Mouse (Mus musculus): ENCODE measurements around the gene E2f2. TPM values are rescaled to one million over a fixed set of nuclear protein-coding genes. Genes with fewer than 3 reads are reported as not detected.

E2f2 gene
- polyA plus RNA-seq, 1 experiment from 2014 or later = 5.8 TPM

DNA sequence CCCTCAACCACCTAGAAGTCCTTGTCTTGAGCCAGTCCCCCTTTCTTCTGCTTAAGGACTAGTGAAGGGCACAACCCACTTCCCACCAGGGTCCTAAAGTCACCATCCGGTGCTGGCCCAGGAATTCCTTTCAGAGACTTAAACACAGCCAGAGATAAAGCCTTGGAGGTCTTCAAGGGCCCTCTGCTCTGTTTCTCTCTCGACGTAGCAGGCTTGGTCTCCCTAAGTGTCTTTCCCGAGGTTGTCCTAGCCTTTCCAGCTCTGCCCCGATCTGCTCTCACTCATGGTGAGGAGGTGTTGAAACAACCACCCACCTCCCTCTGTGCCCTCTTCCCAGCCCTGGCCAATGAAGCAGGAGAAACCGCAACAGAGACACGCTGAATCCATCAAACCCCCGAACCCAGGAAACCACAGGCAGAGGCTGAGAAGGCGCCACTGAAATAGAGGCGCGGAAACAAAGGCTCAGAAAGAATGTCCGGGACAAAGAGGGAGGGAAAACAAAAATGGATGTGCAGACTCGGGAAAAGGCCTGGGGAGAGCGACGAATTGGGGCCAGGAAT, 37.7 kb upstream of the E2f2 start:
- Histone ChIP-seq H3K4me1 (ENCODE audit: control insufficient read depth, insufficient read depth, low read length) (peaks cover 39% of the 10 kb centered on the region), H3K36me3 (ENCODE audit: control insufficient read depth, insufficient read depth, low read length) (no peaks in the 10 kb centered on the region), H3K9me3 (replicated peaks; ENCODE audit: control insufficient read depth, low read length) (no peaks in the 10 kb centered on the region), H3K9ac (ENCODE audit: low read depth, low read length) (peak overlapping the region; percentile 79), H3K27ac (ENCODE audit: low read depth, low read length) (peak overlapping the region; percentile 97), H3K4me3 (ENCODE audit: low read depth, low read length) (peak overlapping the region; percentile 50), H3K4me2 (peak overlapping the region; percentile 88), H3K27me3 (ENCODE audit: control insufficient read depth, insufficient read depth, low read length) (peaks cover 3% of the 10 kb centered on the region; the same call in 1 of the 2 replicates)
- ATAC-seq (replicated peaks; ENCODE audit: insufficient number of reproducible peaks, low FRiP score, low TSS enrichment) = no peak; the same call in 1 of the 2 replicates
- under 1% methylated on average over 15 of the region's 15 CpGs for WGBS (ENCODE audit: insufficient replicate concordance)

DNA sequence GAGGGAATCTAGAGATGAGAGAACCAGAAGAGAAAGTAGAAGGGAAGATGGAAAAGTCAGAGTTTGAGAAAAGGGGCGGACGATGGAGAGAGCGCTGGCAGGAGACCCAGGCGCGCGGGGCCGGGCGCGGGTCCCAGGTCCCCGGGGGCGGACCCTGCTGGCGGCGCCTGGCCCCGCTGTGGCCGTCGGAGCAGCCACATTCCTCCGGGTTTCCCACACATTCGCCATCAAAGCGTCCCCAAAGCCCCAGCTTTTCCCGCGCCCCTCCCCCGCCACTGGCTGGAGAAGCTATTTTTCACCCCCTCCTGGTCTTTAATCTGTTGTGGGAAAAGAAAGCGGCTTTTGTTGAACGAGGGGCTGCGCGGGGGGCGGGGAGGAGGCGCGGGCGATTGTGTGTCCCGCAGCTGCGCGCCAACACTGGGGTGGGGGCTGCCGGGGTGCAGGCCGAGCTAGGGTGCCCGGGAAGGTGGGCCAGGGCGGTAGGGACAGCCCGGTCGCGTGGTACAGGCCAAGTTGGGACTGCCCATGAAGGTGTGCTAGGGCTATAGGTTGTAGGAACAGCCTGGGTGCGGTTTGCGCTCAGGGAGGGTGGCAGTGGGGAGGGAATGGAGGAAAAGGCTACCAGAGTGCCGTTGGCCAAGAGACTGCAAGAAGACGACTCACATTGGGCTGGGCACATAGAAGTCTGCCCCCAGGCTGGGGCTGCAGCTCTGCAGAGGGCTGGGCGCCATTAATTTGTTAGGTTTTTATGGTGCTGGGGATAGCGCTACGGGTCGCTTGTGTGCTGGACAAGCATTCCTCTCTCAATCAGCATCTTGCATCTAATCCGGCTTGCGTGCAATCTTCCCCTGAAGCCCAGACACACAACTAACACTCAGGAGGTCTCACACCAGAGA, 37.0 kb upstream of the E2f2 start:
- peak overlapping the region; percentile 50 for H3K4me3 ChIP-seq (ENCODE audit: low read depth, low read length)
- H3K4me2 ChIP-seq = peak overlapping the region; percentile 88
- no peaks in the 10 kb centered on the region for H3K36me3 ChIP-seq (ENCODE audit: control insufficient read depth, insufficient read depth, low read length)
- peak overlapping the region; percentile 79 for H3K9ac ChIP-seq (ENCODE audit: low read depth, low read length)
- WGBS (ENCODE audit: insufficient replicate concordance) = 2% methylated on average over 49 of the region's 50 CpGs
- ATAC-seq (replicated peaks; ENCODE audit: insufficient number of reproducible peaks, low FRiP score, low TSS enrichment) = no peak; the same call in 1 of the 2 replicates
- H3K4me1 ChIP-seq (ENCODE audit: control insufficient read depth, insufficient read depth, low read length) = peaks cover 44% of the 10 kb centered on the region
- H3K9me3 ChIP-seq (replicated peaks; ENCODE audit: control insufficient read depth, low read length) = no peaks in the 10 kb centered on the region
- peak overlapping the region; percentile 97 for H3K27ac ChIP-seq (ENCODE audit: low read depth, low read length)
- peaks cover 3% of the 10 kb centered on the region; the same call in 1 of the 2 replicates for H3K27me3 ChIP-seq (ENCODE audit: control insufficient read depth, insufficient read depth, low read length)

DNA sequence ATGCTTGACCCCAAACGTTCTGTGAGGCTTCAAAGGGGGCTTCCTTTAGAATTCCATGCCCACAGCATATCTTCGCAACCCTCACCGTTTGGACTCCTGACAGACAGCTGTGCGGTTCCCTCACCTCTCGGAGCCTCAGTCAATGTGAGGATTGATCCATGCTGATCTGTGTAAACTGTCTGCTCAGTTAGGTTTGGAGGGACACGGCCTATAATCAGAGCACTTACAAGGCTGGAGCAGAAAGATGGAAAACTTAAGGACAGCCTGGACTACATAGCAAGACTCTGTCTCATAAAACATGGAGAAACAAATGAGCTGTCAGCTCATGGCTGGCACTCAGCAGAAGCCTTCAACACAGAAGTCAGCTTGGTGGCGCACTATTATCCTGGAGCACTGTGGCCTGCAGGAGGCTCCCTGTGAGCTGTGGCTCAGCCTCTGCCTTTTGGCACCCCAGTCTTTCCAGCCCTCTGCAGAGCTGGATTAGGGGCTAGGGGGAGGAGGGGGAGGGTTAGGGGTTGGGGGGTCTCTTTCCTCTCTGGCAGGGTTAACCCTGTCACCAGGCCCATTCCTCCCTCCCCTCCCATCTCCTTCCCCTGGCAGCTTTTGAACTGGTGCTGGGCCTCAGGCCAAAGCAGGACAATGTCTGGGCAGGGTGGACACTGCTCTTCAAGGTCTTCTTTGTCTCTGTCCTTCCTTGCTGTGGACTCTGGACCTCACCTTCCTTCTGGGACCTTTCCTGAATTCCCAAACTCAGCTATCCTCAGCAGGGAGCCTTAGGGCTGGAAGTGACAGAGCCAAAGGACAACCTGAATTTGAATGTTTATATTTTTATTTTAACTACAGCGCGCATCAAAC, 36.1 kb upstream of the E2f2 start:
- 31% methylated on average over 9 of the region's 9 CpGs for WGBS (ENCODE audit: insufficient replicate concordance)
- Histone ChIP-seq H3K4me2 (peak overlapping the region; percentile 88), H3K9me3 (replicated peaks; ENCODE audit: control insufficient read depth, low read length) (no peaks in the 10 kb centered on the region), H3K9ac (ENCODE audit: low read depth, low read length) (no peak overlapping the region; the same call in 1 of the 2 replicates), H3K27me3 (ENCODE audit: control insufficient read depth, insufficient read depth, low read length) (peaks cover 3% of the 10 kb centered on the region; the same call in 1 of the 2 replicates), H3K4me3 (ENCODE audit: low read depth, low read length) (peak overlapping the region; percentile 50), H3K36me3 (ENCODE audit: control insufficient read depth, insufficient read depth, low read length) (no peaks in the 10 kb centered on the region), H3K27ac (ENCODE audit: low read depth, low read length) (peak overlapping the region; percentile 97), H3K4me1 (ENCODE audit: control insufficient read depth, insufficient read depth, low read length) (peaks cover 50% of the 10 kb centered on the region)
- no peak for ATAC-seq (replicated peaks; ENCODE audit: insufficient number of reproducible peaks, low FRiP score, low TSS enrichment)

DNA sequence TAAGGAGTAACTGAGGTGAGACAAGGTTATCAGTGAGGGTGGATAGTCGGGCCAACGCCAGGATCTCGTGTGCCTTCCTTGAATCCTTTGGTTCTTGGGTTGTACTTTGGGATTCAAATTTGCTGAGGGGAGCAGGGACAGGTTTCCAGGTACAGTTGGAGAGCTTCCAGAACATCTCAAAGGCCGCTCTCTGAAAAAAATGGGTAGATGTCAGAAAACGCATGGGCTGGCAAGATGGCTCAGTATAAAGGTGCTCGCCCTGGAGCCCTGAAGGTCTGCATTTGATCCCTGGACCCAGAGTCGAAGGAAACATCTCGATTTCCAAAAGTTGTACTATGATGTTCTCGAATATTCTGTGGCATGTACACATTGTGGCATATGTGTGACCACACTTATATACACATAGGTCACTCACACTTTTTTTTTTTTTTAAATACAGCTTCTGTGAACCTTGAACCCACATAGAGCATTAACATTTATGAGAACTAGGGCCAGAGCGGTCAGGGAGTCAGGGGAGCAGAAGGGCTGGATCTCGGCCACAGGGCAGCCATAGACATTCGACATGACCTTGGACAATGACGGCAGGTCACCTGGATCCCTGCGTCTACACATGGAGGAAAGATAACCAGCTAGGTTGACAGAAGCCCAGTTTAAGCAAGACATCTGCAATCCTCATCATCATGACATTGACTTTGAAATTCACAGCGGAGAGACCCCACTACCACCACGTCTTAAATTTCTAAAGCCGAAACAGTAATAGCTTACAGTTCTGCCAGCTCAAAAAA, 32.7 kb upstream of the E2f2 start:
- Histone ChIP-seq H3K36me3 (ENCODE audit: control insufficient read depth, insufficient read depth, low read length) (no peaks in the 10 kb centered on the region), H3K4me2 (peak overlapping the region; percentile 54), H3K27ac (ENCODE audit: low read depth, low read length) (peak overlapping the region; percentile 97), H3K4me1 (ENCODE audit: control insufficient read depth, insufficient read depth, low read length) (peaks cover 60% of the 10 kb centered on the region), H3K4me3 (ENCODE audit: low read depth, low read length) (no peak overlapping the region), H3K9me3 (replicated peaks; ENCODE audit: control insufficient read depth, low read length) (no peaks in the 10 kb centered on the region), H3K27me3 (ENCODE audit: control insufficient read depth, insufficient read depth, low read length) (peaks cover 3% of the 10 kb centered on the region; the same call in 1 of the 2 replicates), H3K9ac (ENCODE audit: low read depth, low read length) (peak overlapping the region; percentile 22; the same call in 1 of the 2 replicates)
- 41% methylated on average over 17 of the region's 17 CpGs for WGBS (ENCODE audit: insufficient replicate concordance)
- ATAC-seq (replicated peaks; ENCODE audit: insufficient number of reproducible peaks, low FRiP score, low TSS enrichment) = no peak

DNA sequence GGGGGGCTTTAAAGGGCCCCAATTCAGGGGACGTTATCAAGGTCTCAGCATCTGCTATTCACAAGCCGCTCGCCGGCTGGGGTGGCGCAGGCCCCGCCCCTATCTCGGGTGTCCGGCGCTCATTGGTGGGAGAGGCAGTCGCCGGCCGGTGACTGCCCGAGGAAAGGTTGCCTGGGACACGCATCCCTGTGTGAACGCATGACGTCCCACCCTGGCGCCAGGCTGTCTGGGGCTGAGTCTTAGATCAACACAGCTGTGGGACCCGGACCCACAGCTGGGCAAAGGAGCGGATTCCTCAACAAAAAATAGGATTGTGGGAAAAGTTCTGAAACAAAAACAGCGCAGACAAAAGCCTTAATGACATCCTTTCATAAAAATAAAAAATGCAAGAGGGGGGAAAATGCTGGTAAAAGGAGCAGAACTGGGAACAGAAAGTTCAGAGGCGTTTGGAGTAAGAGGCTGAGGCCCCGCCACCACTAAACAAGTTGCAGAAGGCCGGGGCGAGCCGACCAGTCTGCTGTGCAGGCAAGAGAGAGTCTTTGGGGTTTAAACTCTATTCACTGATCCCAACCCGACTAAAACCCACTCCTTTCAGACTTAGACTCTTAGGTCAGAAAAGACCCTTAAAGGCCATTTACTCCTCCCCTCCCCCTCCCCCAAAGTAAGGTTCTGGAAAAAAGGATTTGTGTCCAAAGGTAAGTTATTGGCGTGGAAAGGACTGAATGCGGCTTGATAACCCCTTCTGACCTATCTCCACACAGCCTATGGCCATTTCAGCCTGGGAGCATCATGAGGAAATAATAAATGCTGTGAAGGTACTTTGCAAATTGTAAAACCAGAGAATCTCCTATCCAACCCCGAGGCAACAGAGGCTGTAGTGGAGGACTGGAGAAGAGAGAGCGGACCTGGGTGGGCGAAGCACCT, 31.6 kb upstream of the E2f2 start:
- Histone ChIP-seq H3K4me2 (peak overlapping the region; percentile 54), H3K4me3 (ENCODE audit: low read depth, low read length) (peak overlapping the region; percentile 18; the same call in 1 of the 2 replicates), H3K4me1 (ENCODE audit: control insufficient read depth, insufficient read depth, low read length) (peaks cover 55% of the 10 kb centered on the region), H3K27me3 (ENCODE audit: control insufficient read depth, insufficient read depth, low read length) (no peaks in the 10 kb centered on the region), H3K9me3 (replicated peaks; ENCODE audit: control insufficient read depth, low read length) (no peaks in the 10 kb centered on the region), H3K27ac (ENCODE audit: low read depth, low read length) (peak overlapping the region; percentile 97), H3K36me3 (ENCODE audit: control insufficient read depth, insufficient read depth, low read length) (no peaks in the 10 kb centered on the region), H3K9ac (ENCODE audit: low read depth, low read length) (peak overlapping the region; percentile 66)
- peak; percentile 82 for ATAC-seq (replicated peaks; ENCODE audit: insufficient number of reproducible peaks, low FRiP score, low TSS enrichment)
- WGBS (ENCODE audit: insufficient replicate concordance) = 8% methylated on average over 31 of the region's 31 CpGs

DNA sequence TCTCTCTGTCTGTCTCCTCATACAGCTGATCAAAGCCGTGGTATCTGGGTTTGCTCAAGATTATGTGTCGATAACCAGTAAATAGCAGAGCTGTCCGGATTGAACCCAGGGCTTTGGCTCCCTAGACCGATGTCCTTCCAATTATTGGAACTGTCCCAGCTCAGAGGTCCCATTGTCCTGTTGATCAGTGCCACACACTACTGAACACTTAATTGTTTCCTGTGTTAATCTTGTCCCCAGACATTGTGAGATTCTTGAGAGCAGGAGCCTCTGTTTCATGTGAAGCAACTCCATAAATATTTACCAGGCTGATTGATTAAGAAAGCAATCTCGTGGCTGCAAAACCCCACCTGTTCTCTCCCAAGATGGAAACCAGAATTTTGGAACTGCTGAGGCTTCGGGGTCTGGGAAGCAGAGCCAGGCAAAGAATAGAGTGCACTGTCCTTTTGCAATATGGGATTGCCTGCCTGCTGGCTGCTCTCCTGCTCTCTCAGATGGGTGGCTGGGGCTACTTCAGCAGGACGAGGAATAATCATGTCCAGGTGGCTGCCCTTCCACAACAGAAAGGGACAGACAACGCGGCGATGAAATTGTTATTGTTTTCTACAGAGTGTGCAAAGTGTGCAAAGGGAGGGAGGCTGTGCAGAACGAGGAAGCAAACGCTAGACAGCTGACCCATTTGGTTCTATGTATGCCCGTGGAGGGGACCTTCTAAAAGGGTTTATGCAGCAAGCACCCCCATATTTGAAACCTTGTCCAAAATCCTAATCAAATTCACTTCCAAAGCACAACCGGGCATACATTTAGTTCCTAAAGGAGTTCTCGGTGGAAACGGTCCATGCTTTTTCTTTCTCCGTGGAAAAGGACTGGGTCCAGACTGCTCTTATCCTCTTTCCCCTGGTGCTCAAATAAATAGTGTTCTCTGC, 29.7 kb upstream of the E2f2 start:
- H3K27ac ChIP-seq (ENCODE audit: low read depth, low read length) = peak overlapping the region; percentile 97
- no peaks in the 10 kb centered on the region for H3K9me3 ChIP-seq (replicated peaks; ENCODE audit: control insufficient read depth, low read length)
- WGBS (ENCODE audit: insufficient replicate concordance) = 15% methylated on average over 17 of the region's 17 CpGs
- H3K4me2 ChIP-seq = peak overlapping the region; percentile 76
- no peaks in the 10 kb centered on the region for H3K36me3 ChIP-seq (ENCODE audit: control insufficient read depth, insufficient read depth, low read length)
- H3K4me3 ChIP-seq (ENCODE audit: low read depth, low read length) = peak overlapping the region; percentile 61
- peaks cover 6% of the 10 kb centered on the region; the same call in 1 of the 2 replicates for H3K27me3 ChIP-seq (ENCODE audit: control insufficient read depth, insufficient read depth, low read length)
- peak overlapping the region; percentile 92 for H3K9ac ChIP-seq (ENCODE audit: low read depth, low read length)
- peaks cover 67% of the 10 kb centered on the region for H3K4me1 ChIP-seq (ENCODE audit: control insufficient read depth, insufficient read depth, low read length)
- ATAC-seq (replicated peaks; ENCODE audit: insufficient number of reproducible peaks, low FRiP score, low TSS enrichment) = no peak
